Mouse (Mus musculus) ES-E14 (cell line): ENCODE results near the gene Gm14190.

Experiments used
- CHD2 ChIP-seq: IDR thresholded peaks from 2 replicates; pipeline ENCODE4 v1.6.1; 2014; ENCODE audit warnings: mild to moderate bottlenecking, low read depth, low read length, inconsistent platforms
- HCFC1 ChIP-seq: IDR thresholded peaks from 2 replicates; pipeline ENCODE4 v1.6.1; 2012; ENCODE audit warnings: low read length, inconsistent platforms, borderline replicate concordance; ENCODE audit not compliant: insufficient read depth
- ZC3H11A ChIP-seq: IDR thresholded peaks from 2 replicates; pipeline ENCODE4 v1.6.1; 2012; ENCODE audit warnings: low read depth, mild to moderate bottlenecking, inconsistent platforms, low read length, borderline replicate concordance
- ZNF384 ChIP-seq: IDR thresholded peaks from 2 replicates; pipeline ENCODE4 v1.6.1; 2012; ENCODE audit warnings: low read depth, low read length, inconsistent platforms

DNA sequence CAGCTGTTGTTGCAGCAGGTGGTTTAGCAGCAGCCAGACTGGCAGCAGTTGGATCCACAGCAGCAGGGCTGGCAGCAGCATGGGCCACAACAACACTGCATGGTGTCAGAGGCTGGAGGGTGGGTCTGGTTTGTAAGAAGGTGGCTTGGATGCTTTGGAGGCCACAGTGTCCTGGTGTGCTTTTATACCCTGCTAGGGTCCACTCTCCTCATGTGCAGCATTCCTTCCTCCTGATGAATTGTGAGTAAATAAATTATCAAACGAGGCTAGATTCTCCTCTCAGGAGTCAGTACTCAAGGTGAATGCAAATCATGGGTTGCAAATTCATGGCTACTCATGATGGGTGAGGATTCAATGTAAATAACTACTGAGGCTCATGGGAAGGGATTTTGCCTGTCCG is 43.6 kb upstream of the Gm14190 start, which contains the start of gene Gm14180:
- TF ChIP-seq CHD2 (no peak), ZC3H11A (no peak), ZNF384 (no peak), HCFC1 (no peak)
